Mouse (Mus musculus) stomach, embryonic 15.5 days (tissue): ENCODE results near the gene Rgs5. TPM values are rescaled to one million over a fixed set of nuclear protein-coding genes. Genes with fewer than 3 reads are reported as not detected.

Experiments
- ATAC-seq: fragments of 200-750 bp; cut with Nextera tagmentation; 2 replicates; pipeline ENCODE4 v1.8.0; 2017; ENCODE audit warnings: low read depth, moderate number of reproducible peaks, moderate TSS enrichment; ENCODE audit not compliant: insufficient read depth, low FRiP score
- H3K27ac ChIP-seq: fragments of 300-500 bp; sonication (generic); 2 replicates; pipeline ENCODE4 v1.5.1; 2015; ENCODE audit warnings: mild to moderate bottlenecking, inconsistent platforms
- H3K27me3 ChIP-seq: fragments of 300-500 bp; sonication (generic); replicated peaks from 2 replicates; pipeline ENCODE4 v1.6.1; 2015; ENCODE audit warnings: inconsistent platforms
- H3K36me3 ChIP-seq: fragments of 300-500 bp; sonication (generic); 2 replicates; pipeline ENCODE4 v1.6.1; 2015; ENCODE audit warnings: inconsistent platforms
- H3K4me1 ChIP-seq: fragments of 300-500 bp; sonication (generic); 2 replicates; pipeline ENCODE4 v1.6.1; 2015; ENCODE audit warnings: inconsistent platforms
- H3K4me2 ChIP-seq: fragments of 300-500 bp; sonication (generic); 2 replicates; pipeline ENCODE4 v1.6.1; 2015; ENCODE audit warnings: mild to moderate bottlenecking, inconsistent platforms
- H3K4me3 ChIP-seq: fragments of 300-500 bp; sonication (generic); replicated peaks from 2 replicates; pipeline ENCODE4 v1.5.1; 2015; ENCODE audit warnings: inconsistent platforms
- H3K9ac ChIP-seq: fragments of 300-500 bp; sonication (generic); 2 replicates; pipeline ENCODE4 v1.6.1; 2015; ENCODE audit warnings: inconsistent platforms
- H3K9me3 ChIP-seq: fragments of 300-500 bp; sonication (generic); 2 replicates; pipeline ENCODE4 v1.6.1; 2016; ENCODE audit warnings: inconsistent platforms
- WGBS: fragments of 180-500 bp; shearing (Covaris S2); methylation state at CpG from one replicate; pipeline ENCODE4 v1.1.7; 2015; 5-methylcytosine and 5-hydroxymethylcytosine counted together
- polyA plus RNA-seq: library from polyadenylated mRNA; unstranded; fragments of >200 nt; fragmentation: Nextera tagmentation; extraction: Ambion mirVana; gene quantifications from 2 replicates; pipeline ENCODE4 v1.2.1, GENCODE M21; 2015

Rgs5 gene
- polyA plus RNA-seq, 1 experiment from 2014 or later: 14.9 TPM

- no peaks in the 10 kb centered on the region for H3K4me1 ChIP-seq
- H3K36me3 ChIP-seq: no peaks in the 10 kb centered on the region
- WGBS: 59% methylated on average over 6 of the region's 6 CpGs
These were observed 80.8 kb downstream of the Rgs5 start for GRCm38 (mm10) chr1:169736139-169736538.

DNA sequence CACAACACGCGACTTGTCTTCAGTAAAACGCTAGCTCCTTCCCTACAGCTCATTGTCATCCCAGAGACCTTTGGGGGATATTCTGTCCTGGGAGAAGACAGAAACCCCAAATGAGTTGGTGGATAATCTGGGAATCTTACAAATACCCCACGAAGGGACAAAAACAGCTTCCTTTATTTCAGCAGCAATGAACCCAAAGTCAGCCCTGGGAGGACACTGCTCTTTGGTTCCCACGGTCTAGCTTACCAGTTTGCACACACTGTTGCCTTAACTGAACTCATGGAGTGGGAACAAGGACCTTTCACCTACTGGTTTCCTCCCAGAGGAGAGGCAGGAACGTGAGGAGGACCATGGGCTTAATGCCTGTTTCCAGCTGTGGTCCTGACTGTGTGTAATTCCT, 81.9 kb downstream of the Rgs5 start:
- 80% methylated on average over 6 of the region's 6 CpGs for WGBS
- no peaks in the 10 kb centered on the region for H3K9me3 ChIP-seq
- no peak overlapping the region for H3K4me3 ChIP-seq
- no peaks in the 10 kb centered on the region for H3K36me3 ChIP-seq
- no peaks in the 10 kb centered on the region for H3K27me3 ChIP-seq
- no peak overlapping the region for H3K9ac ChIP-seq
- no peaks in the 10 kb centered on the region for H3K4me1 ChIP-seq
- ATAC-seq: no peak
- H3K27ac ChIP-seq: no peak overlapping the region
- H3K4me2 ChIP-seq: no peak overlapping the region

More at GRCm38 (mm10) chr1:169736139-169736538, 80.8 kb downstream of the Rgs5 start:
- no peak overlapping the region for H3K4me2 ChIP-seq
- H3K27me3 ChIP-seq: no peaks in the 10 kb centered on the region
- ATAC-seq: no peak
- H3K9ac ChIP-seq: no peak overlapping the region
- no peak overlapping the region for H3K4me3 ChIP-seq
- no peak overlapping the region for H3K27ac ChIP-seq
- no peaks in the 10 kb centered on the region for H3K9me3 ChIP-seq

DNA sequence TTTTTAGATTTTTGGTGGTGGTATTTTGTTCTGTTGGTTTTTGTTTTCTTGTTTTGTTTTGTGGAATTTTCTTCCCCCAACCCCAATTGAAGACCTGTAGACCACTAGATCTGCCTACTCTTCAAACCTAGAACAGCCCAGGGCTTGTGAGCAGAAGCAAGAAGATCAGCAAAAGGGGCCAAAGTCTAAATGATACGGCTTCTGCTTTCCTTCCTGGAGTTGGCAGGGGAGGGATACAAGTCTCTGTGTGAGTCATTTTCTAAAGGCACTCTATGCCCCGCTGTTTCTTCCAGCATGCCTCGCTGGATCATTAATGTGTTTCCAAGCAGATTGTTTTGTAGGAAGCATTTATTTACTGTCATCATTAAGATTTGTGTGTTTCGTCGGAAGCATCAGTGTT, 85.8 kb downstream of the Rgs5 start:
- WGBS: 79% methylated on average over 5 of the region's 5 CpGs
- ATAC-seq: no peak
- H3K27ac ChIP-seq: no peak overlapping the region
- H3K9me3 ChIP-seq: no peaks in the 10 kb centered on the region
- no peak overlapping the region for H3K4me3 ChIP-seq
- H3K4me1 ChIP-seq: no peaks in the 10 kb centered on the region
- H3K27me3 ChIP-seq: no peaks in the 10 kb centered on the region; the same call in 1 of the 2 replicates
- H3K36me3 ChIP-seq: no peaks in the 10 kb centered on the region
- H3K4me2 ChIP-seq: no peak overlapping the region
- no peak overlapping the region for H3K9ac ChIP-seq

Other genes starting within 250 kb of the Rgs5 start
- 48.7 and 49.5 TPM in 2 replicates for gene Nuf2, start 124.0 kb upstream of the Rgs5 start, polyA plus RNA-seq
- 5.8 and 7.5 TPM in 2 replicates for gene Rgs4, start 92.1 kb downstream of the Rgs5 start, polyA plus RNA-seq